Mouse (Mus musculus) hindbrain, embryonic 13.5 days (tissue): ENCODE results near the gene Ddc. TPM values are rescaled to one million over a fixed set of nuclear protein-coding genes. Genes with fewer than 3 reads are reported as not detected.

ENCODE experiments used
- ATAC-seq: fragments of 200-750 bp; cut with Nextera tagmentation; 2 replicates; pipeline ENCODE4 v1.8.0; 2017; ENCODE audit warnings: moderate TSS enrichment; ENCODE audit not compliant: low FRiP score
- H3K27ac ChIP-seq: fragments of 300-500 bp; sonication (generic); 2 replicates; pipeline ENCODE4 v1.5.1; 2015; ENCODE audit warnings: inconsistent platforms, mild to moderate bottlenecking, moderate library complexity
- H3K27me3 ChIP-seq: fragments of 300-500 bp; sonication (generic); 2 replicates; pipeline ENCODE4 v1.6.1; 2015; ENCODE audit warnings: mild to moderate bottlenecking, inconsistent platforms
- H3K36me3 ChIP-seq: fragments of 300-500 bp; sonication (generic); 2 replicates; pipeline ENCODE4 v1.6.1; 2015; ENCODE audit warnings: mild to moderate bottlenecking, inconsistent platforms
- H3K4me1 ChIP-seq: fragments of 300-500 bp; sonication (generic); replicated peaks from 2 replicates; pipeline ENCODE4 v1.6.1; 2015; ENCODE audit warnings: inconsistent platforms
- H3K4me2 ChIP-seq: fragments of 300-500 bp; sonication (generic); 2 replicates; pipeline ENCODE4 v1.6.1; 2015; ENCODE audit warnings: inconsistent platforms, mild to moderate bottlenecking, moderate library complexity
- H3K4me3 ChIP-seq: fragments of 300-500 bp; sonication (generic); 2 replicates; pipeline ENCODE4 v1.5.1; 2015; ENCODE audit warnings: mild to moderate bottlenecking, inconsistent platforms
- H3K9ac ChIP-seq: fragments of 300-500 bp; sonication (generic); 2 replicates; pipeline ENCODE4 v1.6.1; 2015; ENCODE audit warnings: mild to moderate bottlenecking, inconsistent platforms
- H3K9me3 ChIP-seq: fragments of 300-500 bp; sonication (generic); 2 replicates; pipeline ENCODE4 v1.6.1; 2016; ENCODE audit warnings: inconsistent platforms
- WGBS: fragments of 180-500 bp; shearing (Covaris S2); methylation state at CpG from one replicate; pipeline ENCODE4 v1.1.7; 2015; 5-methylcytosine and 5-hydroxymethylcytosine counted together
- polyA plus RNA-seq: library from polyadenylated mRNA; unstranded; fragments of >200 nt; fragmentation: Nextera tagmentation; extraction: Ambion mirVana; gene quantifications from 2 replicates; pipeline ENCODE4 v1.2.1, GENCODE M21; 2015

Gene Ddc
- polyA plus RNA-seq, 1 experiment from 2014 or later: 5.8 TPM

GRCm38 (mm10) chr11:11895479-11895878 lies 2.5 kb downstream of the Ddc start:
- H3K4me2 ChIP-seq: no peak overlapping the region
- no peak overlapping the region for H3K4me3 ChIP-seq
- no peak overlapping the region for H3K27ac ChIP-seq
- no peaks in the 10 kb centered on the region for H3K36me3 ChIP-seq
- 89% methylated on average over 2 of the region's 2 CpGs for WGBS
- H3K27me3 ChIP-seq: no peaks in the 10 kb centered on the region
- H3K4me1 ChIP-seq: peaks cover 1% of the 10 kb centered on the region; the same call in 1 of the 2 replicates
- no peaks in the 10 kb centered on the region for H3K9me3 ChIP-seq
- no peak overlapping the region for H3K9ac ChIP-seq
- ATAC-seq: no peak

- no peaks in the 10 kb centered on the region for H3K36me3 ChIP-seq
- no peak overlapping the region for H3K27ac ChIP-seq
- H3K4me3 ChIP-seq: no peak overlapping the region
- H3K4me1 ChIP-seq: peaks cover 9% of the 10 kb centered on the region; the same call in 1 of the 2 replicates
- no peak overlapping the region for H3K9ac ChIP-seq
- WGBS: 84% methylated on average over 1 of the region's 1 CpGs
- H3K9me3 ChIP-seq: no peaks in the 10 kb centered on the region
- no peak for ATAC-seq
- no peak overlapping the region for H3K4me2 ChIP-seq
- 0 out of 2 replicates have a peak, but pooled peaks cover under 1% of the 10 kb centered on the region for H3K27me3 ChIP-seq
These were observed 4.2 kb downstream of the Ddc start for GRCm38 (mm10) chr11:11893769-11894168.

GRCm38 (mm10) chr11:11892993-11893602 lies 4.8 kb downstream of the Ddc start:
- Histone ChIP-seq H3K27ac (no peak overlapping the region), H3K27me3 (0 out of 2 replicates have a peak, but pooled peaks cover 5% of the 10 kb centered on the region), H3K4me3 (no peak overlapping the region), H3K9me3 (no peaks in the 10 kb centered on the region), H3K4me2 (no peak overlapping the region), H3K36me3 (no peaks in the 10 kb centered on the region), H3K4me1 (peaks cover 9% of the 10 kb centered on the region; the same call in 1 of the 2 replicates), H3K9ac (no peak overlapping the region)
- ATAC-seq: no peak
- WGBS: 50% methylated on average over 10 of the region's 10 CpGs

GRCm38 (mm10) chr11:11891832-11892231 lies 6.1 kb downstream of the Ddc start:
- no peak overlapping the region for H3K9ac ChIP-seq
- 0 out of 2 replicates have a peak, but pooled peaks cover 5% of the 10 kb centered on the region for H3K27me3 ChIP-seq
- no peak for ATAC-seq
- no peak overlapping the region for H3K27ac ChIP-seq
- H3K36me3 ChIP-seq: no peaks in the 10 kb centered on the region
- H3K4me1 ChIP-seq: peaks cover 9% of the 10 kb centered on the region; the same call in 1 of the 2 replicates
- H3K9me3 ChIP-seq: no peaks in the 10 kb centered on the region
- H3K4me3 ChIP-seq: no peak overlapping the region
- no peak overlapping the region for H3K4me2 ChIP-seq

- Histone ChIP-seq H3K36me3 (no peaks in the 10 kb centered on the region), H3K4me2 (no peak overlapping the region), H3K9ac (peak overlapping the region; percentile 19; the same call in 1 of the 2 replicates), H3K27me3 (0 out of 2 replicates have a peak, but pooled peaks cover 5% of the 10 kb centered on the region), H3K4me1 (peaks cover 16% of the 10 kb centered on the region), H3K4me3 (no peak overlapping the region), H3K27ac (no peak overlapping the region; the same call in 1 of the 2 replicates), H3K9me3 (no peaks in the 10 kb centered on the region)
- 39% methylated on average over 10 of the region's 10 CpGs for WGBS
- ATAC-seq: peak; percentile 49; the same call in 1 of the 2 replicates
These were observed 7.7 kb downstream of the Ddc start for GRCm38 (mm10) chr11:11890139-11890741.

GRCm38 (mm10) chr11:11888727-11889126 lies 9.2 kb downstream of the Ddc start:
- WGBS: 84% methylated on average over 3 of the region's 3 CpGs
- no peak overlapping the region for H3K27ac ChIP-seq
- peaks cover 21% of the 10 kb centered on the region for H3K4me1 ChIP-seq
- no peaks in the 10 kb centered on the region for H3K9me3 ChIP-seq
- no peak overlapping the region for H3K4me3 ChIP-seq
- no peaks in the 10 kb centered on the region for H3K36me3 ChIP-seq
- 0 out of 2 replicates have a peak, but pooled peaks cover 5% of the 10 kb centered on the region for H3K27me3 ChIP-seq
- no peak overlapping the region for H3K4me2 ChIP-seq
- ATAC-seq: no peak
- no peak overlapping the region for H3K9ac ChIP-seq

GRCm38 (mm10) chr11:11888051-11888450 lies 9.9 kb downstream of the Ddc start:
- Histone ChIP-seq H3K27me3 (0 out of 2 replicates have a peak, but pooled peaks cover 5% of the 10 kb centered on the region), H3K9ac (no peak overlapping the region), H3K4me2 (no peak overlapping the region), H3K9me3 (no peaks in the 10 kb centered on the region), H3K4me3 (no peak overlapping the region), H3K4me1 (peaks cover 21% of the 10 kb centered on the region), H3K36me3 (no peaks in the 10 kb centered on the region), H3K27ac (no peak overlapping the region)
- no peak for ATAC-seq
- 68% methylated on average over 3 of the region's 3 CpGs for WGBS

- no peaks in the 10 kb centered on the region for H3K36me3 ChIP-seq
- H3K4me3 ChIP-seq: no peak overlapping the region
- no peak overlapping the region for H3K9ac ChIP-seq
- no peaks in the 10 kb centered on the region for H3K9me3 ChIP-seq
- 42% methylated on average over 4 of the region's 4 CpGs for WGBS
- peaks cover 21% of the 10 kb centered on the region for H3K4me1 ChIP-seq
- H3K27me3 ChIP-seq: 0 out of 2 replicates have a peak, but pooled peaks cover 5% of the 10 kb centered on the region
- ATAC-seq: no peak
- H3K4me2 ChIP-seq: no peak overlapping the region
- H3K27ac ChIP-seq: no peak overlapping the region
These were observed 11.4 kb downstream of the Ddc start for GRCm38 (mm10) chr11:11886403-11886998.

- H3K9ac ChIP-seq: no peak overlapping the region
- no peak overlapping the region for H3K4me3 ChIP-seq
- H3K4me2 ChIP-seq: no peak overlapping the region
- no peak overlapping the region for H3K27ac ChIP-seq
- H3K4me1 ChIP-seq: peaks cover 26% of the 10 kb centered on the region
- no peak for ATAC-seq
- H3K36me3 ChIP-seq: no peaks in the 10 kb centered on the region
- 0 out of 2 replicates have a peak, but pooled peaks cover 5% of the 10 kb centered on the region for H3K27me3 ChIP-seq
- WGBS: 7% methylated on average over 3 of the region's 3 CpGs
- no peaks in the 10 kb centered on the region for H3K9me3 ChIP-seq
These were observed 12.0 kb downstream of the Ddc start for GRCm38 (mm10) chr11:11885921-11886320.

- no peaks in the 10 kb centered on the region for H3K36me3 ChIP-seq
- H3K9ac ChIP-seq: no peak overlapping the region
- H3K4me1 ChIP-seq: peaks cover 22% of the 10 kb centered on the region
- H3K9me3 ChIP-seq: no peaks in the 10 kb centered on the region
- no peak for ATAC-seq
- H3K27me3 ChIP-seq: 0 out of 2 replicates have a peak, but pooled peaks cover 5% of the 10 kb centered on the region
- H3K4me3 ChIP-seq: no peak overlapping the region
- 74% methylated on average over 4 of the region's 4 CpGs for WGBS
- H3K27ac ChIP-seq: no peak overlapping the region
- no peak overlapping the region for H3K4me2 ChIP-seq
These were observed 12.7 kb downstream of the Ddc start for GRCm38 (mm10) chr11:11885246-11885643.

- Histone ChIP-seq H3K9me3 (no peaks in the 10 kb centered on the region), H3K27ac (peak overlapping the region; percentile 3; the same call in 1 of the 2 replicates), H3K4me1 (peaks cover 17% of the 10 kb centered on the region), H3K4me2 (no peak overlapping the region), H3K9ac (no peak overlapping the region), H3K4me3 (no peak overlapping the region), H3K36me3 (no peaks in the 10 kb centered on the region), H3K27me3 (0 out of 2 replicates have a peak, but pooled peaks cover 5% of the 10 kb centered on the region)
- no peak for ATAC-seq
- 28% methylated on average over 11 of the region's 11 CpGs for WGBS
These were observed 13.3 kb downstream of the Ddc start for GRCm38 (mm10) chr11:11884533-11885245.

- Histone ChIP-seq H3K27ac (no peak overlapping the region), H3K4me3 (no peak overlapping the region), H3K36me3 (no peaks in the 10 kb centered on the region), H3K27me3 (no peaks in the 10 kb centered on the region), H3K9ac (no peak overlapping the region), H3K4me2 (no peak overlapping the region), H3K4me1 (peaks cover 32% of the 10 kb centered on the region), H3K9me3 (no peaks in the 10 kb centered on the region)
- no peak for ATAC-seq
- 11% methylated on average over 1 of the region's 1 CpGs for WGBS
These were observed 16.2 kb downstream of the Ddc start for GRCm38 (mm10) chr11:11881783-11882155.
